Mouse (Mus musculus): ENCODE measurements around the gene Lcn2.

Lcn2 gene

GRCm38 (mm10) chr2:32342039-32342438 is 46.0 kb downstream of the Lcn2 start:
- DNase-seq: no peak

- no peak for DNase-seq
Measured at GRCm38 (mm10) chr2:32341634-32341939, 46.5 kb downstream of the Lcn2 start.

GRCm38 (mm10) chr2:32340836-32341633 is 47.0 kb downstream of the Lcn2 start:
- DNase-seq: no peak

- no peak for DNase-seq
Measured at GRCm38 (mm10) chr2:32339912-32340642, 48.0 kb downstream of the Lcn2 start.

GRCm38 (mm10) chr2:32335888-32336287 is 52.2 kb downstream of the Lcn2 start:
- DNase-seq: no peak
